Mouse (Mus musculus): ENCODE measurements around the gene Agtr1a.
A peak's percentile ranks its signal among the peaks of the same experiment; 100 is the strongest.

The Agtr1a gene

DNA sequence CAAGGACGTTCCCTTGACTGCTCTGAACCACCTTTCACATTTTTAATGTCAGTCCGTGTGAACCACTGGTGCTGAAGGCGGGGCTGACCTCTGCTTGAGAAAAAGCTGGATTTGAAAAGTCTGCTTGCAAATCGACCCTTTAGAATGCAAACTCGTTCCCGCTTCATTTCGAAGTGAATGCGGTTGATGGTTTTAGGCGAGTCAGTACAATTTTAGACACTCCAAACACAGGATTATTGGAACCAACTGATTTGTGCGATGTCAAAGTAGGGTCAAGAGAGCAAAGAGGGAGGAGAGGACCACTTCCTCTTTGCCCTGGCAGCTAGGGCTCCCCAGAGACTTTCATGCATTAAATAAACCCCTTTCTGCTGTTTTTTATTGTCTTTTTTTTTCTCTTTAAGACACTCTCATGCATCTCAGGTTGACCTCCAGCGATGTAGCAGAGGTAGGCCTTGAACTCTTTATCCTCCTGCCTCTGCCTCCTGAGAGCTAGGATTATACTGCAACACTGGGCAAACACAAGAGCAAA, 27.9 kb downstream of the Agtr1a start:
- DNase-seq: no peak

DNA sequence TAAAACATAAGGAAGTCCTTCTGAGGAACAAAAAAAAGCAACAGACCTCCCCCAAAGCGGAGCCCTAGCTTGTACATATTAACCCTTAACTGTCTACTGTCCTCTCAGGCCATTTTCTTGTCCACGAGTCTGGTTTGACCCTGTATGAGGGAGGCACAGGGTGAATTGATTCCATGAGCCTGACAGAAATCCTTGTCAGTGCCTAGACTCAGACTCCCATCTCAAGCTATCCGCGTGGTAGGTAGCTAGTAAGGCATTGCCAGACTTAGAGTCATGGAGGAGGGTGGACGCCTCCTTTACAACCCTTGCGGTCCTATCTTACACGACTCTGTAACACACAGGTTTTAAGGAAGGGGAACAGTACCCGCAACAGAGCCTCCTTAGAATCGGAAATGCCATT, 28.5 kb downstream of the Agtr1a start:
- DNase-seq: no peak

DNA sequence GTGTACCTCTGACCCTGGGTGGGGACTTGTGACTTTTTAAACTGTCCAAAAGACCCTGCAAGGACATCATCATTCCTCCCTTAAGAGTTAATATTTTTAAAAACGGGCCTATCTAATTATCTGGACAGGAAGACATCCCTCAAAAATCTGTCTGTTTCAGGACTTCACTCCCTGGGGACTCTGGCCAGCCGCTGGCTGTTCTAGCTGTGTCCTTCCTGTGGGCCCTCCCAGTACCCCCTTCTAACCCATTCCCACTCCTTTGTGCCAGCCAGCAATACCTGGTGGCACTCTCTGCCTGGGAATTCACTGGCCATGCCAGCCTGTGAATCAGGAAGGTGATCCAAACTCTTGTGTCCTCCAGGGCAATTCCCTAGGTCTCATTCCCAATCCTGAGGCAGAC, 29.1 kb downstream of the Agtr1a start:
- DNase-seq: no peak

DNA sequence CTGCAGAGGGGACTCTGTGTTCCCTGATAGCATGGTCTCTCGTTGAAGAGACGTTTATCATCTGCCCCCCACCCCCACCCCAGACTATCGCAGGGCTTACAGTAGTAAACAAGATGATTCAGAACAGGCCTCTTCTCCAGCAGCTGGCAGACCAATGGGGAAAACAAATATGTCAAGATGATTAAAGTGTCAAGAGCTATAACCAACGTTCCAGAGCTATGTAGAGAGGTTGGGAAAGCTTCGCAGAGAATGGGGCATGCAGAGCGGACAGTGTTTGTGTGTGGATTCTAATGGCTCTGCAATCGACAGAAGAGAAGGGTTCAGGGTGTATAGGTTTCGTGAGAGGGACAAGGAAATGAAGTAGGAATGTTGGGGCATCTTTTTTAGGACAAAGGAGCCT, 31.9 kb downstream of the Agtr1a start:
- no peak for DNase-seq

DNA sequence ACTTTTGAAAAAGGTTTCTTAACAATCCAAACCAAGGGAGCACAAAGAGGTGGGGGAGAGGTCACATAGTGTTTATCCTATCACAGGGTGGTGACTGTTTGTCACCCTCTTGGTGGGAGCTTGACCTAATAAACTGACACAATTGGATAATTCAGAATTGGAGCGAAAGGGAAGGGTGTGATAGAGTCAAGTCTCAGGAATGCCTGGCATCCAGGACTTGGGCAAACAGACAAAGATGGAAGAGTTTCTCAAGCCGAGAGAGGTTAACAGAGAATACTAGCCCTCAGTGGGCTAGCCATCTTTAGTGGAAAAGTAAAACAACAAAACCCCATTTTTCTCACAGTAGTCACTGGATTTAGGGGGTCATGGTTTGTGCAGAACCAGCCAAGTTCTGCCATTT, 32.5 kb downstream of the Agtr1a start:
- DNase-seq: no peak

DNA sequence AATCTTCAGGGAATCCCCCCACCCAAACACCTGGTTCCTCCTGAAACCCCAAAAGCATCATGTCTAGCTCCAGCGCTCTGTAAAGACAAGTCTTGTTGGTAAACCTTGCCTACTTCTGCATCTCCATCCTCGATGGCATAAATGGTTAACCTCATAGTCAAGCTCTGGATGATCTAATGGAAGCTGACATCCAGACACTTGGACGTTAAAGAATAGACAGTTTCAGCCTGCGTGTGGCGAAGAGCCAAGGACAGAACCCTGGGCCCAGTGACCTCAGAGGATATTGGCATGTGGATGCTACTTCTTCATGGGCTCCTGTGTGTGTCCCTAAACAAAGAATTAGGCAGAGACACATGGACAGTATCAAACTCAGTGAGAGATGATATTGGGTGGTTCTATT, 42.6 kb downstream of the Agtr1a start:
- no peak for DNase-seq

DNA sequence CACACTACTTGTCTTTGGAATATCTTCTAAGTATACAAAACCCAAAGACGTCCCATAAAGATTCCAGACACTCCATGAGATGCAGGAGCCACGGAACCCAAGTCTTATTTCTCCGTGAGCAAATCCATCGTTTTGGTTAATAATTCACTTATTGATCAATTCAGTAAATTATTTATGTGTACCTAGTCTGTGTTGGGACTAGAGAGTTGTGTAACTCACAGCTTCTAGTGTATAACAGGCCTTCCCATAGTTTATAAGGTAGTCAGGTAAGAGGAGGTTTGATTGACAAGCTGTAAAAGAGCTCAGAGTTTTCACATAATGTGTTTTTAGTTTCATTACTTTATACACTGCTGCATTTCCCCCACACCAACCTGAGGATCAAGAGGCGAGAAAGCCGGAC, 48.9 kb downstream of the Agtr1a start:
- no peak for DNase-seq

DNA sequence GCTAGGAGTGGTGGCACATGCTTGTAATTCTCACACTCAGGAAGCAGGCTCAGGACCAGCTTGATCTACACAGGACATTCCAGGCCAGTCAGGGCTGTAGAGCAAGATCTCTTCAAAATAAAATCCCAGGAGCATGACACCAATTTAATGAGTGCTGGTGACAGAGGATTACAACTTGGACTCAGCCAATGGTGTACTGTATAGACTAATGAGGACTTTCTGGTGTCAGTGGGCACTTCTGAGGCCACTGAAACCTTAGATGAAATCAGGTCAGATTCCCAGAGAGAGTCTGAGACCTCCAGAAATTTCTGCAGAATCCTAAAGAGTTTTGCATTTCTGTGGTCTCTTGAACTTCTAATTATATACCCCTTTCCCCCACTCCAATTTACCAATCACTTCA, 57.9 kb downstream of the Agtr1a start:
- no peak for DNase-seq

DNA sequence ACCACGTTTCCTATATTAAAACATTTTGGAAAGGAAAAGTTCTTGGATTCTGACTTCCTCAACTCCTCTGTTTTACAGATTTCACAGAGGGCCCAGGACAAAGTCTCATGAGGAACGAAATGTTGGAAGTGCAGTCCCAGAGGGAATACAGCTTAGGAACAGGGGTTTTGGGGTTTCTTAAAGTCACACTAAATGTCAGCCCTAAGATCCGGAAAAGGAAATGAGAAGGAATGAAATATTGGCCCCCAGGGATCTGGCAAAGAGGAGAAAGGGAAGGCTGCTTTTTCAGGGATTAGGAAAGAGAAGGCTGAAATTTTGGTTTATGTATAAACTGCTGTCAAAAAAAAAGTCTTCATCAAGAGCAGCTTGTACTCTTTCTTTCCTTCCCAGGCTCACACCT, 60.2 kb downstream of the Agtr1a start:
- DNase-seq: no peak

DNA sequence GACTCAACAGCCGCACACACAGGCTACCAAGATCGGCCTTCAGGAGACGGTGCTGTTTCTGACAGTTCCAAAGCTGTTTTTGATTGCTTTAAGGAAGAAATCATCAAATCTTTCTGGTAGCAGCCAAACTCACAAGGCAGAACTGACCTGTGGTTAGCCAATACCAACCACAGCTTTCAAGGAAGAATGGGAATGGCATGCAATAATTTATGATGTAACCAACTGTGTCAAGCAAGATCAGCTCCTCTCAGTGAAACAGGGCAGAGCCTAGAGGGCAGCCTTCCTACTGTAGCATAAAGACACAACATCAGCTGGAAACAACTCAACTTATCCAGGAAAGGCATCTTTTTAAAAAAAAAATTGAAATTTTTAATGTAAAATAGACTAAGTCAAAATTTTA, 62.6 kb downstream of the Agtr1a start:
- DNase-seq: no peak

DNA sequence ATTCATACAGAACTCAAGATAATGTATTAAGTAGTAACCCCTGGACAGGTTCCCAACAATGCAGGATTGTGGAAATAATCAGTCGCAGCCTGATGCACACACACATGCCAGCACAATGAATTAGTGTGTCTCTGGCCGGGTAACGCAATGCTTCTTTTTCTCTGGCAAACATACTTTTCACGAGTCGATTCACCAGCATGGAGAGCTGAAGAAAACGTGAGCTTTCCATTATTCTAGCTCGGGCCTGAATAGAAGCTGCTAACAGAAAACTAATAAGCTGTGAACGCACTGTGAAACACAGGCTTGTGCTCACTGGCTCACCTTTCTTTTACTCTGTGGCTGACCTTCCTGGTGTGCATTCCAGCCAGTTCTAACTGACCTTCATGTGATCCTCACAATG, 64.4 kb downstream of the Agtr1a start:
- DNase-seq: no peak

DNA sequence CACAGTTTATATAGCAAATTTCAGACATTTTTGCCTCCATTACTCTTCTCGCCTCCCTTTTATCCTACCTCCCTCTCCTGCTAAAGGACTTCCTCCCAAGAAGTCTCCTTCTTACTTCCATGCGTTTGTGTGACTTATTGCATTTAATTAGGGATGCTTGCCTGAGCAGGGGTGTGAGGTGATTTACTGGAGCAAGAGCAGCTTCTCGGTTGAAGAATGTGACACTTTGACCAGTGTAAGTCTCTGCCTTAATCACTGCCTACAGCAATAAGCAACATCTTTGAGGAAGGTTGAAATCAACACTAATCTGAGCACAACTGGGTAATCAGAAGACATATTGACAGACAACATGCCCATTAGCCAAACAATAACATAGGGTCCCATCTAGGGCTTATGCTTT, 67.6 kb downstream of the Agtr1a start:
- DNase-seq: no peak

DNA sequence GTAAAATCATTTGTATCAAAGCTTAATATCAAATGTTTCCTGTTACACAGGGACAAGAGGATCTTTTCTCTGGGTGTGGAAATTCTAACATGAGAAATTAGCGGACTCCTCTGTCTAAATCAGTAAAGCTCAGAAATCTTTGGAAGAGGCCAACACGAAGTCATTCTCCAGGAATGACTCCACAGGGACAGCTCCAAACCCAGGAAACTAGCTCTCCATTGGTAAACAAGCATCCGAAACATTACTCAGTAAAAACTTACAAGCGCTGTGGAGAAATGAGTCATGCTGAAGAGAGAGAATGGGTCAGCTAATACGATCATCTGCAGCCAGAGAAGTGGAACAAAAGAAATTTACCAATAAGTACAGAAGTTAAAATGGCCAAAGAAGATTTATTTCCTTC, 82.4 kb downstream of the Agtr1a start:
- DNase-seq: no peak

DNA sequence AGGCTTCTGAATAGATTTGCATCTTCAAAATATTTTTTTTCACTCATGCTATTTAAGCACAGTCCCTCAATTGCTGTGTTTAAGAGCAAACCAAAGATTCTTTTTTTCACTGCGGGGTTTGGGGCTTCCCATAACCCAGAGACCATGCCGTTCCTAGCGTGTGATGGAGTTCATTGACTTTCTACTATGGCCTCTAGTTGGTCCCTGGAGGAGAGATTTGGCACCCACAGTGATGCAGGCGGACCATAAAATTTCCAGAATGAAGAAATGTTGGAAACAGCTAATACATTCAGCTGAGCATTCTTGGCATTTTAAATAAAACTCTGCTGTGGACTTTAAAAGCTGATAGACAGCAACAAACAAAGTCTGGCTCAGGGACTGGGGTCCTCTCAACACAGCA, 90.8 kb downstream of the Agtr1a start:
- no peak for DNase-seq

DNA sequence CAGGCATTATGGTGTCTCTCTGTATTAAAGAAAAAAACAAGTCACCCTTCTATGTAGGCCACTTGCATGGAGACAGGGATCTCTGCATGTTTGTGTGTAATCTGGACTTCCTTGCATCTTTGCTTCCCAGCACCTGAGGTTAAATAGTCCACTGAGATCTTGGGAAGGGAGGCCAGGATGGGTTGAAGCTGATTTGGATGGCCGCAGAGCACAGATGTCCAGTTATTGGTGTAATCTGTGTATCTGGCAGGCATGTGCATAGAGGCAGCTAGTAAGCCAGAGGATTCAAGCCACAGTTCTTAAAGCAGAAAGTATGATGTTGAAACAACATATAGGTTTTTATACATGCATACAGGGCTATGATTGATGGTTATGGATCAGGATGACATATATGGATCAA, 91.2 kb downstream of the Agtr1a start:
- DNase-seq: peak; percentile 22 to 31

All from cerebellum, adult 18-20 months (tissue).